Mouse (Mus musculus) midbrain, postnatal 0 days (tissue): ENCODE results near the gene Lamc3. TPM values are rescaled to one million over a fixed set of nuclear protein-coding genes. Genes with fewer than 3 reads are reported as not detected.
A peak's percentile ranks its signal among the peaks of the same experiment; 100 is the strongest.

Experiments
- ATAC-seq: fragments of 200-750 bp; cut with Nextera tagmentation; 2 replicates; pipeline ENCODE4 v1.8.0; 2017; ENCODE audit warnings: moderate number of reproducible peaks, mild to moderate bottlenecking, moderate TSS enrichment, moderate library complexity; ENCODE audit not compliant: low FRiP score
- DNase-seq: peaks from one replicate; pipeline ENCODE4 v3.0.0-alpha.2; 2015; ENCODE audit warnings: low spot score
- H3K27ac ChIP-seq: fragments of 300-500 bp; sonication (generic); 2 replicates; pipeline ENCODE4 v1.5.1; 2014; ENCODE audit warnings: low read depth, mild to moderate bottlenecking, low read length, mixed read lengths
- H3K27me3 ChIP-seq: fragments of 300-500 bp; sonication (generic); 2 replicates; pipeline ENCODE4 v1.6.1; 2014; ENCODE audit warnings: low read length, control low read depth, mixed read lengths; ENCODE audit not compliant: insufficient read depth
- H3K36me3 ChIP-seq: fragments of 300-500 bp; sonication (generic); 2 replicates; pipeline ENCODE4 v1.6.1; 2014; ENCODE audit warnings: low read length, control low read depth, mixed read lengths; ENCODE audit not compliant: insufficient read depth
- H3K4me1 ChIP-seq: fragments of 300-500 bp; sonication (generic); 2 replicates; pipeline ENCODE4 v1.6.1; 2014; ENCODE audit warnings: mild to moderate bottlenecking, control low read depth, antibody characterized with exemption, low read length, mixed read lengths; ENCODE audit not compliant: insufficient read depth
- H3K4me2 ChIP-seq: fragments of 300-500 bp; sonication (generic); 2 replicates; pipeline ENCODE4 v1.6.1; 2014; ENCODE audit warnings: low read depth, mild to moderate bottlenecking, low read length, mixed read lengths; ENCODE audit not compliant: poor library complexity, severe bottlenecking
- H3K4me3 ChIP-seq: fragments of 300-500 bp; sonication (generic); 2 replicates; pipeline ENCODE4 v1.5.1; 2014; ENCODE audit warnings: low read depth, mild to moderate bottlenecking, low read length, moderate library complexity
- H3K9ac ChIP-seq: fragments of 300-500 bp; sonication (generic); replicated peaks from 2 replicates; pipeline ENCODE4 v1.6.1; 2014; ENCODE audit warnings: mild to moderate bottlenecking, low read length, moderate library complexity, mixed read lengths; ENCODE audit not compliant: poor library complexity, severe bottlenecking
- H3K9me3 ChIP-seq: fragments of 300-500 bp; sonication (generic); 2 replicates; pipeline ENCODE4 v1.6.1; 2016; ENCODE audit warnings: low read length, control low read depth
- CTCF ChIP-seq: IDR thresholded peaks from 2 replicates; pipeline ENCODE4 v1.5.1; 2016; ENCODE audit warnings: antibody characterized with exemption, mild to moderate bottlenecking
- WGBS: fragments of 180-500 bp; shearing (Covaris S2); extraction: QIAGEN DNeasy Blood & Tissue Kit; methylation state at CpG from one replicate; pipeline ENCODE4 v1.1.7; 2014; 5-methylcytosine and 5-hydroxymethylcytosine counted together
- polyA plus RNA-seq: library from polyadenylated mRNA; unstranded; fragments of >200 nt; fragmentation: Nextera tagmentation; extraction: Ambion mirVana; gene quantifications from 2 replicates; pipeline ENCODE4 v1.2.1, GENCODE M21; 2015
- total RNA-seq: library from RNA; depleted of rRNA; stranded (reverse); fragments of >200 nt; gene quantifications from 2 replicates; pipeline ENCODE4 v1.2.3, GENCODE M21; 2014

Gene Lamc3
- total and polyA plus RNA-seq, 2 experiments from 2014 or later, result 2.3 to 11.3 TPM

DNA sequence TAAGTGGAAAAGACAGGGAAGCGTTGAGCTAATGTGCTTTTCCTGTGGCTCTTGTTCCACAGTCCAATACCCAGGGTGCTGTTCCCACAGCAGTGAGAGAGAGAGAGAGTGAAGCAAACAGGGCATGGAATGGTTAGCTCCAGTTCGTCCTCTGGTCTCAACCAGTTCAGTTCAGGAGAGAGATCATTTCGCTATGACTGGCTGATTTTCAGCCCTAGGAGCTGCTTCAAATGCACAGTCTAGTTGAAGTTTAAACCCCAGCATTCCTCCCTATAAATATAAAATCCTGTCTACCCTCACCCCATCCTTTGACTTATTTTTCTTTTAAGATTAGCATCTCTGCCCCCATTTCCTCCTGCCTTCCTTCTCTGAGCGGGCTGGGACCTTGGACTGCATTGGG lies 85.5 kb downstream of the Lamc3 start:
- no peak for ATAC-seq
- Histone ChIP-seq H3K9ac (no peak overlapping the region), H3K9me3 (no peaks in the 10 kb centered on the region), H3K4me1 (no peaks in the 10 kb centered on the region), H3K4me3 (no peak overlapping the region), H3K27me3 (no peaks in the 10 kb centered on the region), H3K4me2 (no peak overlapping the region), H3K27ac (no peak overlapping the region), H3K36me3 (peaks cover 5% of the 10 kb centered on the region; the same call in 1 of the 2 replicates)
- 89% methylated on average over 4 of the region's 4 CpGs for WGBS
- no peak for TF ChIP-seq CTCF
- DNase-seq, result no peak

DNA sequence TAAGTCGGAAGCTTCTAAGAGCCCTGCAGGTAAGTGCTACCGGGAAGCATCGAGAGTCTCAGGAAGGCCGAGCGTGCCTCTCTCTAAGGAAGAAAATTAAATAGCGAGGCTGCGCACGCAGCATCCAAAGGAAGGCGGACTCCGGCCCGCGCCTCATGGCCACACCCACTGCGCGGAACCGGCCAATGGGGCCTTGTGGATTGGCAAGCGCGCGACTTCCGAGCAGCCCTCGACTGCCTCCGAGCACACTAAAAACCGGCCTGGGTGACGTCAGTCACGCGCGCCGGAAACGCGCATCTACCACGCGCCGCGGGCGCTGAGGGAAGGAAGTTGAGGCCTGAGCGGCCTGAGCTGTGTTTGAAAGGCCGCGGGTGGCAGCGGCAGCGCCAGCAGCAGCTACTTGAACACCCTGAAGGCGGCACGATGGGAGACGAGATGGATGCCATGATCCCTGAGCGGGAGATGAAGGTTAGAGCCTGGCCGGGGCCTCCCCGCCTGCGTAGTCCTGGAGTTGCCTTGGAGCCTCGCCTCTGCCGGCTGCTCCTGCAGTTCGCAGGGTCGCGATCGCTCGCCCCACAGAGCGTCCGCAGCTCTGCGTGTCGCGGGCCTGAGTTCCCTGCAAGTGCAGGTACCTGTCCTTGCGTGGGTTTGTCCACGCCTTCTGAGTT lies 87.2 kb downstream of the Lamc3 start, which contains the start of gene Nup214:
Nup214 (plus strand) TSS at position 296 of the 668 bp plus-strand sequence.
- no peaks in the 10 kb centered on the region for H3K27me3 ChIP-seq
- H3K4me1 ChIP-seq, result no peaks in the 10 kb centered on the region
- H3K4me3 ChIP-seq, result peak within 1 kb of the TSS; percentile 95
- H3K9me3 ChIP-seq, result no peaks in the 10 kb centered on the region
- peak; percentile 99 for DNase-seq
- under 1% methylated on average over 58 of the region's 60 CpGs for WGBS
- peak within 1 kb of the TSS; percentile 97 for H3K9ac ChIP-seq
- H3K4me2 ChIP-seq, result peak within 1 kb of the TSS; percentile 90
- ATAC-seq, result peak; percentile 99
- no peak for TF ChIP-seq CTCF
- peak within 1 kb of the TSS; percentile 79 for H3K27ac ChIP-seq
- H3K36me3 ChIP-seq, result peaks cover 14% of the 10 kb centered on the region

DNA sequence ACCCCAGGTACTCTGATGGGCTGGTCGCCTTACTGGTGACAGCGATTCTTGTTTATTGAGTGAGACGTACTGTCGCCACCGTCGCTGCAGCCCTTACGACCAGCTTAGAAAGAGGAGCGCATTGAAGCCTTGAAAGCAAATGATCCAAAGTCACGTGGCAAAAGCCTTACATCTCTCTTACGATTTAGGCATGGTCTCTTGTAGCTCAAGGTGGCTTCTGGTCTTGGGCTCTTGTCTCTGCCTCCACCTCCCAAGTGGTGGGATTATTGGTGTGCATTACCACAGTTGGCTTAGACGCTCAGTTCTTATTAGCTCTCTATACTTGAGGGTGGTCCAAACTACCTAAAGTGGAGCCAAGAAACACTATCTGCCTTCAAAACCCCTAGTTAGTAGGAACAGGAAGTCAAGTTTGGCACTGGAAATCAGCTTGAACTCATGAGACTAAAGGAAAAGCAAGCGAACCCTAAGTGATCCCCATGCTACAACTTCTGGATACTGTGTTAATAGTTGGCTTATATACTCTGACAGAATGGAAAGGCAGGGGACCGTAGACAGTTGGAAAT lies 87.8 kb downstream of the Lamc3 start:
- Histone ChIP-seq H3K9ac (peak overlapping the region; percentile 97), H3K9me3 (no peaks in the 10 kb centered on the region), H3K4me3 (peak overlapping the region; percentile 95), H3K4me1 (no peaks in the 10 kb centered on the region), H3K4me2 (peak overlapping the region; percentile 90), H3K36me3 (peaks cover 18% of the 10 kb centered on the region), H3K27me3 (no peaks in the 10 kb centered on the region), H3K27ac (peak overlapping the region; percentile 79)
- 11% methylated on average over 13 of the region's 13 CpGs for WGBS
- ATAC-seq (no peak), DNase-seq (no peak)
- no peak for TF ChIP-seq CTCF

DNA sequence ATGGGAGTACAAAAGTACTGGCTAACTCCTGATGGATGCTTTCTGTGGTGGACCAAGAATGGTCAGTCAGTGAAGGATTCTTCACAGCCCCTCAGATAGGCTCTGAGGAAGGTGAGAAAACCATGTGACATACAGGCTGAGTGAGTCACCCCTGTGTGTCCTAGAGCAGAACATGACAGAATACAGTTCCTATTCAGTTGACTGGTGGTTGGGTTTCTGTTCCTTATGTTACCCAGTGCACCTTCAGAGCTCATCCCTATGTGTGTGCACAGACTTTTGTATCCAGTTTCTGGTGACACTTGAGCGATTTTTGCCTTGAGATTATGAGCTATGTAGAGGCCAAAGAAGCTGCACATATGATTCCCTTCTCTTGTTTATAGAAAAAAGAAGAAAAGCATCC lies 100.7 kb downstream of the Lamc3 start:
- 93% methylated on average over 1 of the region's 1 CpGs for WGBS
- no peak for TF ChIP-seq CTCF
- Histone ChIP-seq H3K36me3 (peaks cover 84% of the 10 kb centered on the region), H3K9ac (no peak overlapping the region), H3K4me2 (no peak overlapping the region), H3K9me3 (no peaks in the 10 kb centered on the region), H3K4me3 (no peak overlapping the region), H3K27me3 (no peaks in the 10 kb centered on the region), H3K4me1 (no peaks in the 10 kb centered on the region), H3K27ac (no peak overlapping the region)
- ATAC-seq (no peak), DNase-seq (no peak)

DNA sequence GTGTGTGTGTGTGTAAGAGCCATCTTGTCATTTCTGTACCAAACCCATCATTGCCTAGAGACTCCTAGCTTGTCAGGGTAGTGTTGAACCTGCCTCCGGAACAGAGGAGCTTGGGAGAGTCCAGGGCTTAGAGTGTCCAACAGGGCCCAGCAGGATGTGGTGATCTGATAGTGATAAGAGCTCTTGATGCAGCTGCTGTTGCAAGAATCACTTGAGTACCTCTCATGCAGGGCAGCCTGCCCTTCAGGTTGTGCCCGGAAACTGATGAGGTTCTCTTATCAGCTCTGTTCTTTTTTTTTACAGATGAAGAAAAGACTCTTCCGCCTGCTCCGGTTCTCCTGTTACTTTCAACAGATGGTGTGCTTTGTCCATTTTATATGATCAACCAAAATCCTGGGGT lies 103.9 kb downstream of the Lamc3 start:
- TF ChIP-seq CTCF, result no peak
- no peak overlapping the region for H3K27ac ChIP-seq
- WGBS, result 96% methylated on average over 4 of the region's 4 CpGs
- ATAC-seq (no peak), DNase-seq (no peak)
- no peak overlapping the region for H3K4me2 ChIP-seq
- H3K9me3 ChIP-seq, result no peaks in the 10 kb centered on the region
- H3K4me1 ChIP-seq, result no peaks in the 10 kb centered on the region
- H3K36me3 ChIP-seq, result peaks cover 81% of the 10 kb centered on the region
- H3K9ac ChIP-seq, result no peak overlapping the region
- no peak overlapping the region for H3K4me3 ChIP-seq
- no peaks in the 10 kb centered on the region for H3K27me3 ChIP-seq

DNA sequence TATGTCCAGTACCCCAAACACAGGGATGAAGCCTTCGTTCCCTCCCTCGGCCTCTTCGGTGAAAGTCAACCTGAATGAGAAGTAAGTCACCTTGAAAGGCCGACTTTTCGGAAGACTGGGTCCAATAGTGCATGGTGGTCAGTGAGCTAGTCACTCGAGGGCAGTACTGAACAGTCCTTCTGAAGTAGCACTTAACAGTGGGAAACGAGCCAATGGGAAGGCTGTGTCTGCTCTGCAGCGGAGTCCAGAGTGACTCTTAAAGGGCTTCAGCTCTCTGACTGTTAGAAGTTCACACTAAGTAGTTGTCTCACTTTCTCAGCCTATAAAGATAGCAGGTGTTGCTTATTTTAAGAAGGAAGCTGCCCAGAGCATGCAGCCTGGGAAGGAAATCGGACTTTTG lies 107.8 kb downstream of the Lamc3 start:
- H3K9ac ChIP-seq, result no peak overlapping the region
- WGBS, result 94% methylated on average over 9 of the region's 9 CpGs
- H3K36me3 ChIP-seq, result peaks cover 85% of the 10 kb centered on the region

More for the DNA sequence above, 107.8 kb downstream of the Lamc3 start:
- H3K4me1 ChIP-seq, result no peaks in the 10 kb centered on the region
- ATAC-seq, result no peak
- no peak overlapping the region for H3K4me2 ChIP-seq
- TF ChIP-seq CTCF, result no peak
- H3K27me3 ChIP-seq, result no peaks in the 10 kb centered on the region
- no peaks in the 10 kb centered on the region for H3K9me3 ChIP-seq
- no peak overlapping the region for H3K27ac ChIP-seq
- no peak overlapping the region for H3K4me3 ChIP-seq
- DNase-seq, result no peak
